Mouse (Mus musculus): ENCODE data around the gene Hipk4.

The Hipk4 gene

GRCm38 (mm10) chr7:27522967-27523366, at the start of gene Hipk4:
Gene Hipk4, plus strand, starts transcription at chr7:27523267.
- DNase-seq (ENCODE audit: extremely low spot score, low spot score), result no peak

DNA sequence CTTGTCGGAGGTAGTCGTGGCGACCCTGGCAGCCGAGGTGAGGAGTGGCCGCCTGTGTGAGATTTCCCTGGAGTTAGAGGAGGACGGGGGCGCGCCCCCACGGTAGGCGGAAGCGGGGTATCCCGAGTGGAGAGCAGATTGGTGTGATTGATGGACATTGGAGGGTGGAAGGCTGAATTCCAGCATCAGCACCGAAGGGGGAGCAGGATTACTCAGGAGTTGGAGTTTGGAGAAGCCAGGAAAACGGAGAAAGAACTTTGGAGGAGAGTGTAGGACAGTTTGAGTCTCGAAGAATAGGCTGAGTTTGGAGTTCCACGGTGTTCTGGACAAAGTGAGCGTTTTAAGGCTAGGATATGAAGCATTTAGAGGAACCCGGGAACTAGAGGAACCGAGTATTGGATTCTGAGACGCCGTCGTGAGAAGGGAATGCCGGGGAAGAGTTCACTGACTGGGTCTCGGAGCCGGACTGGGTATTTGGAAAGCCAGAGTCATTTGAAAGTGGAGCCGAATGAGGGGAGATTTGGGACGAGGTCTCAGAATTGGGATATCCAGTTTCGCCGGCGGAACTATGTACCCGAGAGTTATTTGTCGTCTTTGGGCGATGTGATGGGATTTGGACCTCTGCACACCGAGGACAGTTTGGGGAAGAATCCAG, 49.1 kb upstream of the Hipk4 start:
- no peak for DNase-seq (ENCODE audit: extremely low spot score, low spot score)

DNA sequence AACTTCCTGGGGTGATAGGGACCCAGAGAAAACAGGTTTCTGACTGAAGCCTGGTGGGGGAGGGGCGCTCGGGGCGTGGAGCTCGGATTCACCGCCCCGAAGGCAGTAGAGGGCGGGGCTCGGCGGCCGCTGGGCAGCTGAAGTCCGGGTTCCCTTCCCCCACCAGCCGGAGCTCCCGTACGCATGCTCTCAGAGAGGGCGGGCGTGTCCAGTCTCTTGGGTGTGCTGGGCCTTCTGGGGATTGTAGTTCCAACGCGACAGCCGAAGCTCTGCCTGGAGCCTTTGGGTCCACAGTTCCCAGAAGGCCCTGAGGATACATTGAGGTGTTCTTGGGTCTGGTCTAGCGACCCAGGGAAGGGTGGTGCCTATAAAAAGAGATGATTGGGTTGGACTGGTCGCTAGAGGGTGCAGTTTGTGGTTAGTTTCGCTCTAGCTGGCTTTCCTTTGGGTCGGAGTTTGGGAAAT, 48.5 kb upstream of the Hipk4 start:
- peak; percentile 94 for DNase-seq (ENCODE audit: extremely low spot score, low spot score)

GRCm38 (mm10) chr7:27475596-27475995, 47.5 kb upstream of the Hipk4 start:
- DNase-seq (ENCODE audit: extremely low spot score, low spot score), result no peak

- DNase-seq (ENCODE audit: extremely low spot score, low spot score), result no peak
These were observed 46.9 kb upstream of the Hipk4 start for GRCm38 (mm10) chr7:27476098-27476635.

- DNase-seq (ENCODE audit: extremely low spot score, low spot score), result no peak
These were observed 44.5 kb upstream of the Hipk4 start for GRCm38 (mm10) chr7:27478561-27478960.

DNA sequence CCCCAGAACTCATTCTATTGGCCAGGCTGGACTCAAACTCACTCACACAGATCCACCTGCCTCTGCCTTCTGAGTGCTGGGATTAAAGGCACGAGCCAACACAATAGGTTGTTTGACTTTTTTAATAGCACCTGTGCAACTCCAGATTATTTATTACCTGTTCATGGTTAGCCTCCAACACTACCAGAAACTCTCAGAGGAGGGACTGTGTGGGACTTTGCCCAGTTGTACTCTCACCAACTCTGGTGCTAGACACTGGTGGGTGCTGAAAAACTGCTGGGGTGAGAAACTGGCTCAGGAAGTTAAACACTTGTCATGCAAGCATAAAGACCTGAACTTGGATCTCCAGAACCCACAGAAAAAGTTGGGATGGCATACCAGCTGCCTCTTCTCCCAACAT, 43.3 kb upstream of the Hipk4 start:
- DNase-seq (ENCODE audit: extremely low spot score, low spot score), result no peak

GRCm38 (mm10) chr7:27480506-27480905, 42.6 kb upstream of the Hipk4 start:
- no peak for DNase-seq (ENCODE audit: extremely low spot score, low spot score)

GRCm38 (mm10) chr7:27480927-27481626, 42.0 kb upstream of the Hipk4 start:
- no peak for DNase-seq (ENCODE audit: extremely low spot score, low spot score)

DNA sequence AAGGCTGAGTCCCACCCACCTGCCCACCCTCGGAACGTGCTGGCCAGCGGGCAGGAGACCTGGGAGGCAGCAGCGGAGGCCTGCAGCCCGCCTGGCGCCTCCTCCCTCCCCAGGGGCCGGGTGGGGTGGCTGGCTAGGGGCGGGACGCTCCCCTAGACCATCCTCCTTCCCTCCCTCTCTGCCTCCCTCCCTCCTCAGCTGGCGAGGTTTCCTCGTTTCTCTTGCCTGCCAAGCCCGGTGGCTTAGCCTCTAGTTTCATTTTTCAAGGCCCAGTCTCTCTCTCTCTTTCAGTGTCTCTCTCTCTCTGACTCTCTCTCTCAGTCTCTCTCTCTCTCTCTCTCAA, 41.5 kb upstream of the Hipk4 start:
- DNase-seq (ENCODE audit: extremely low spot score, low spot score), result peak; percentile 77

DNA sequence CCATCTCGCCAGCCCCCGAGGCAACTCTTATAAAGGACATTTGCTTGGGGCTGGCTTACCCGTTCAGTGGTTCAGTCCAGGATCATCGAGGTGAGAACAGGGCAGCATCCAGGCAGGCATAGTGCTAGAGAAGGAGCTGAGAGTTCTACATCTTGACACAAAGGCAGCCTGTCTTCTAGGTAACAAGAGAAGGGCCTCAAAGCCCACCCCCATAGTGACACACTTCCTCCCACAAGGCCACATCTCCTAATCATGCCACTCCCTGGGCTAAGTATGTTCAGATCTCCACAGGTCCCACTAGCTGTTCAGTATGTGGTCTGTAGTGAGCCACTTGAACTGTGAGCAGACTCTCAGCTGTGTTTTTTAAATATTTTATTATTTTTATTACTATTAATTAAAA, 39.2 kb upstream of the Hipk4 start:
- no peak for DNase-seq (ENCODE audit: extremely low spot score, low spot score)

- DNase-seq (ENCODE audit: extremely low spot score, low spot score), result no peak
These were observed 36.8 kb upstream of the Hipk4 start for GRCm38 (mm10) chr7:27486102-27486769.

GRCm38 (mm10) chr7:27486770-27487697, 36.0 kb upstream of the Hipk4 start, which contains the start of gene Sertad1:
Gene Sertad1, plus strand, starts transcription at chr7:27486910.
- peak; percentile 99 for DNase-seq (ENCODE audit: extremely low spot score, low spot score)

DNA sequence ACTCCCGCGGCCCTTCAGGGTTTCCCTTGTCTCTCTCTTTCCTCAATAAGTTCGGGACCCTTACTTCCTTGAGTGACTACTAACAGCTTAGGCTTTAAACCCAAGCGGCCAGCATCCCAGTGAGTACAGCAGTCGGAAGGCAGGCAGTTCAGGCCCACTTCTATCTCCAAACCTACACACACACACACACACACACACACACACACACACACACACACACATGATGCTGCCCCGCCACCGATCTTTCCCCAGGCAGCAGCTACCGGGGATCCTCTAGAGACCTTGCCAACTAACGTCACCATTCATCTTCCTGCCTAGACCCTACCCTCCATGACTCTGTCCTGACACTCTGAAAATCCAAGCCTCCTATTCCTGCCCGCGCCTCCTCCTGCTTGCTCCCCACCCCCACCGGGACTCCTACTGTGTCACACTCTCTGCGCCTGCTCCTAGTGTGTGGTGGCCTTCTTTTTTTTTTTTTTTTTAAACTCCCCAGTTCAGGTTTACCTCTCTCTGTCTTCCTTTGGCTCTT, 35.3 kb upstream of the Hipk4 start:
- peak; percentile 53 for DNase-seq (ENCODE audit: extremely low spot score, low spot score)

DNA sequence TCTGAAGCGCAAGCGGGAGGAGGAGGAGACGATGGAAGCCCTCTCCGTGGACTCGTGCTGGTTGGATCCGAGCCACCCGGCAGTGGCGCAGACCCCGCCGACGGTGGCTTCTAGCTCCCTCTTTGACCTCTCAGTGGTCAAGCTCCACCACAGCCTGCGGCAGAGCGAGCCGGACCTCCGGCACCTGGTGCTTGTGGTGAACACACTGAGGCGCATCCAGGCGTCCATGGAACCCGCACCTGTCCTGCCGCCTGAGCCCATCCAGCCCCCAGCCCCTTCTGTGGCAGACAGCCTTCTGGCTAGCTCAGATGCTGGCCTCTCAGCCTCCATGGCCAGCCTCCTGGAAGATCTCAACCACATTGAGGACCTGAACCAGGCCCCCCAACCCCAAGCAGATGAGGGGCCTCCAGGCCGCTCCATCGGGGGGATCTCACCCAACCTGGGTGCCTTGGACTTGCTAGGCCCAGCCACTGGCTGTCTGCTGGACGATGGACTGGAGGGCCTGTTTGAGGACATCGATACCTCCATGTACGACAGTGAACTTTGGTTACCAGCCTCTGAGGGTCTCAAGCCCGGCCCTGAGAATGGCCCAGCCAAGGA, 33.7 kb upstream of the Hipk4 start:
- DNase-seq (ENCODE audit: extremely low spot score, low spot score), result no peak

- DNase-seq (ENCODE audit: extremely low spot score, low spot score), result no peak
These were observed 32.9 kb upstream of the Hipk4 start for GRCm38 (mm10) chr7:27490227-27490542.

DNA sequence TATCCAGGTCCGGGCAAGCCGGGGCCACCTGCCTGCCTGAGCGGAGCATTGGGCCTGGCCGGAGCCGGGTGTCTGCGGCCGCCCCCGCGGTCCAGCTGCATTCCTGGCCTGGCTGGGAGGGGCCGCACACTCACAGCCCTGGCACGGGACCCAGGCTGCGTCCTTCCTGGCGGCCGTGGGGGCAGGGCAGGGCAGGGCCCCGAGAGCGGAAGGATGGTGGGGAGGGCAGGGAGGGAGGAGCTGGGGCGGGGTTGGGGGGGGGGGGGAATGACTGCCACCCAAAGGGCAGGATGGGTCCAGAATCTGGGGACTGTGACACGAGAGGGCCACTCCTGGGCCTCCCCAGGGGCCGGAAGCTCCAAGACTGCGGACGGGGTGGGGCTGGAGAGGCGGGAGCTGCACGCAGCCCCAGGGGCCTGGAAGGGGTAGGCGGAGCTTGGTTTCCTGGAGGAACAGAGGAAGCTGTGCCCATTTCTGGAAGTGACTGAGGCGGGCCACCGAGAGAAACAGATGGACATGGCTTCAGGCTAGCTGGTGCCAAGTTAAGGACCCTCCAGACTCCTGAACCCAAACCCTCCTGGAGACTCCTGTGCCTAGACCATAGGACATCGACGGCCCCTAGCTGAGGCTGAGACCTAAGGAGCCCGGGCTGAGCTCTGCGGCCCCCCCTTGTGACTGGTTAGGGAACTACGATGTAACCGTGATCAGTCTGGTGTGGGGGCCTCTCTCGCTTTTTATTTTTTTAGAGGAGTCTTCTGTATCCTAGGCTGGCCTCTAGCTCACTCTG, 32.3 kb upstream of the Hipk4 start:
- peak; percentile 79 for DNase-seq (ENCODE audit: extremely low spot score, low spot score)

- no peak for DNase-seq (ENCODE audit: extremely low spot score, low spot score)
These were observed 31.2 kb upstream of the Hipk4 start for GRCm38 (mm10) chr7:27491856-27492255.

DNA sequence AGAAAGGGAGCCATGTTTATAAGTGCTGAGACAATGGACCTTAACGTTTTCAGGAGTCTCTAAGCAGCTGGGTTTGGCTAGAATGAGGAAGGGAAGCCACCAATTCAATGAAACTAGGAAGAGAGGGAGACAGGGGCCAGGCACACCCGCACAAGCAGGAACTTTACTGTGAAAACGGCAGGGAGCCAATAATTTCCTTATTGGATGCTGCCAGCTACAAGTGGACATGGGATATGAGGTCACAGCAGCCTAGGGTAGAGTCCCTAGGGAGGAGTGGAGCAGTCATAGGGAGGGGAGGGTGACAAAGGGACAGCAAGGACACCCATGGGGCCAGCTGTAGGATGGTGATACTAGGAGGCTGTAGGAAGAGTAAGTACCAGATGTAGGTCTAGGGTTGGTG, 30.0 kb upstream of the Hipk4 start:
- no peak for DNase-seq (ENCODE audit: extremely low spot score, low spot score)

- no peak for DNase-seq (ENCODE audit: extremely low spot score, low spot score)
These were observed 29.6 kb upstream of the Hipk4 start for GRCm38 (mm10) chr7:27493450-27493849.
